Mouse (Mus musculus) spleen, adult 2 months (tissue): ENCODE measurements around the gene Hlx.

Experiments used
- CTCF ChIP-seq: fragments of 200-500 bp; IDR thresholded peaks from 2 replicates; pipeline ENCODE4 v1.5.1; 2011; ENCODE audit warnings: mild to moderate bottlenecking, inconsistent platforms; ENCODE audit not compliant: insufficient read depth, insufficient read length, insufficient replicate concordance; ENCODE audit errors: extremely low read depth
- POLR2A ChIP-seq: fragments of 200-500 bp; IDR thresholded peaks from 2 replicates; pipeline ENCODE4 v1.6.1; 2011; ENCODE audit warnings: low read depth, low read length, inconsistent platforms

GRCm38 (mm10) chr1:184731091-184731640, 1.3 kb downstream of the Hlx start:
- TF ChIP-seq CTCF = no peak
- TF ChIP-seq POLR2A = no peak
